Mouse (Mus musculus) central nervous system, embryonic 18 days (tissue): Measurements from ENCODE around the gene Olfr9. TPM values are rescaled to one million over a fixed set of nuclear protein-coding genes. Genes with fewer than 3 reads are reported as not detected.

Experiments used
- polyA plus RNA-seq: library from polyadenylated mRNA; depleted of rRNA; stranded (reverse); fragments of >200 nt; gene quantifications from 2 replicates; pipeline ENCODE4 v1.2.3, GENCODE M21; 2012; rRNA removed

The Olfr9 gene
- not detected in 2 replicates for polyA plus RNA-seq

DNA sequence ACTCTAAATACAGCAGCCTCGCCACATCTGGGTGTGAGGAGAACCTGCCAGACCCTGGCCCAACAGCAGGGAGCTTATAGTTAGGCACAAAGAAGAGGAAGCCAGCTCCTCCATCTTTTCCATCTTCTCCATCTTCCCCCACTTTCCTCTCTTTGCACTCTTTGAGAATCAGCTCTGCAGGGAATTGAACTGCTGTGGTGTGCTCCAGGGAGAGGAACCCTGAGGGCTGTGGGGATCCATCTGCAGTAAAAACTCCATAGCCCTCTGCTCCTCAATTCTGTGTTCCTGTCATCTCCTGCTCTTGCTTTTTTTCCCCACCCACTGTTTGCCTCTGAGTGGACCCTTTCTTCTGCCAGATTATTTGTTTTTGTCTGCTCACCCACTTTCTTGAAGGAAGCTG is at the start of gene Olfr9:
TSS of gene Olfr9 (plus strand) at position 301 of the 400 bp plus-strand sequence.

DNA sequence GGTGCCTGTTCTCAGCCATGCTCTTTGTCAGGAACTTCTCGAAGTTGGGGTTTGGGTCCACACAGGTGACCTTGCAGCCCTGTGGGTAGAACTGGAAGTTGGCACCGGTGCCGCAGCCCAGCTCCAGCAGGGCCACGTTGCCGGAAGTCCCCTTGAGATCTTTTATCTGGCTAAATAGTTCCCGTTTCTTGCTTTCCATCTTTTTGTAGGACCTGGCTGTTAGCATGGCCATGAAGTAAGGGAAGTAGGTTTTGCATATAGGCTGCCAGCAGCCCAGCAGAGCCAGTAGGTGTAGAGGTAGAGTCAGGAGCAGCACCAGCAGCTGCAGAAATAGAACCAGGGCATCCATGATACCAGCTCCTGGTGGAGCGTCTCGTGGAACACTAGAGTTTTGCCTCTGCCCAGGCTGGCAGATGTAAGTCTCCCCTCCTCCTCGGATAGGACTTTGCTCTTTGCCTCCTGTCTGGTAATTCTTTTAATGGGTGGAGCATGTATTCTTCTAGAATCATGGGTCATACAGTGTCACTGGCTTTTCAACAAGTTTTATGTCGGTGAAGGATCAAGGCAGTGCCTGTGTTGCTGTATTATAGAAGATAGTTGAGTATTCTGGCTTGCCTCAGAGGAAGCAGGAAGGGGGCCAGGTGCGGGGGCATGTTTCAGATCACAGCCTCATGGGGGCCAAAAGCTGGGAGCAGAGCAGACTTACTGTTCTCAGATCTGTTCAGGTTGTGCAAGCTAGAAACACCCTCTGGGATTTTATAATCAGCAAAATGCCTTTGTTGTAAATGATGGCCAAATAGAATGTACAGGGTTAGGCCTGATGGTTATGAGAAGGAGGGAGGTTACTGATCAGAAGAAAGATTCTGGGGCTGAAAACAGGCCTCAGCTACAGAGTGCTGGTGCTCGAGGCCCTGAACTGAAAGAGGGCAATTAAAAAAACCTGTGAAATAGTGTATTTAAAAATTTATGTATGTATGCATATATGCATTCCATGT is 28.3 kb upstream of the Olfr9 start, which contains the start of gene Mettl7b:
TSS of gene Mettl7b (minus strand) at position 399 of the 995 bp plus-strand sequence.

DNA sequence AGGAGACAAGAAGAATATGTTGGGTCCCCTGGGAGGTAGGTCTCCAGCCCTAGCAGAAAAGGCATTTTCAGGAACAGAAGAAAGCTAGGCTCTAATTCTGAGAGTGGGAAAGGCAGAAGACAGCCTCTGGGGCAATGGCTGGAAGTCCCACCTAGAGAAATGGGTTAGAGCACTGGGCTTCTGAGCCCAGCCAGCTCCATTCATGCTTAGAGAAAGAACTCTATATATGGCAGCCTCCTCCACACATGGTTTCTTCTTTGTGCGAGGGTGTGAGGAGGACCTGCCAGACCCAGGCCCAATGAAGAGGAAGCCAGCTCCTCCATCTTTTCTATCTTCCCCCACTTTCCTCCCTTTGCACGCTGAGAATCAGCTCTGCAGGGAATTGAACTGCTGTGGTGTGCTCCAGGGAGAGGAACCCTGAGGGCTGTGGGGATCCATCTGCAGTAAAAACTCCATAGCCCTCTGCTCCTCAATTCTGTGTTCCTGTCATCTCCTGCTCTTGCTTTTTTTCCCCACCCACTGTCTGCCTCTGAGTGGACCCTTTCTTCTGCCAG is 21.1 kb downstream of the Olfr9 start, which contains the start of gene Olfr763:
TSS of gene Olfr763 (plus strand) at position 504 of the 554 bp plus-strand sequence.

DNA sequence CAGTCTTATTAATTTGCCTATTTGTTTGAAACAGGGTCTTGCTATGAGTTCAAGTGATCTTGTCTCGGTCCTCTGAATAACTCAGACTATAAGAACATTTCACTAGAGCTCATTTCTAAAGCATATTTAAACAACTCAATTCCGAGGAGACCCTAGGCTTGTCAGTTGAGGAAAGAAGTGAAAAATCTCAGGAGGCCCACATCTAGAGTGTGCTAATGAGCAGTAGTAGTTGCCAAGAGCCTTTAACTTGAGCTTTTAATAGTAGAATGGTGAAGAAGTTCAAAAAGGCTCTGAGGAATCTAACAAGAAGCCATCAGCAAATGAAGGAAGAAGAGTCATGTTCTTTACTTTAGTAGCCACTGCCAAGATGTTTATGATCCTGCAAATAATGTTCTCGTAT is 50.6 kb downstream of the Olfr9 start, which contains the start of gene Olfr764-ps1:
TSS of gene Olfr764-ps1 (minus strand) at position 101 of the 400 bp plus-strand sequence.

Other genes with a start within 250 kb of the Olfr9 start
- gene Dgka, start 244.6 kb upstream of the Olfr9 start, polyA plus RNA-seq = 12.3 and 12.4 TPM in 2 replicates
- gene Pym1, start 241.5 kb upstream of the Olfr9 start, polyA plus RNA-seq = 61.2 and 63.3 TPM in 2 replicates
- 0.57 and 2.0 TPM in 2 replicates for gene Mmp19, start 198.5 kb upstream of the Olfr9 start, polyA plus RNA-seq
- gene Dnajc14, start 185.4 kb upstream of the Olfr9 start, polyA plus RNA-seq = 21.0 and 21.6 TPM in 2 replicates
- gene Tmem198b, start 185.1 kb upstream of the Olfr9 start, polyA plus RNA-seq = 19.9 TPM in 2 replicates
- 93.1 and 94.4 TPM in 2 replicates for gene Sarnp, start 172.1 kb upstream of the Olfr9 start, polyA plus RNA-seq
- gene Ormdl2, start 167.8 kb upstream of the Olfr9 start, polyA plus RNA-seq = 15.6 and 17.2 TPM in 2 replicates
- gene Gdf11, start 97.7 kb upstream of the Olfr9 start, polyA plus RNA-seq = 8.7 and 8.9 TPM in 2 replicates
- gene Cd63, start 88.4 kb upstream of the Olfr9 start, polyA plus RNA-seq = 65.0 and 99.6 TPM in 2 replicates
- gene Rdh5, start 66.5 kb upstream of the Olfr9 start, polyA plus RNA-seq = 11.4 and 19.1 TPM in 2 replicates
- gene Bloc1s1, start 65.4 kb upstream of the Olfr9 start, polyA plus RNA-seq = 280 and 314 TPM in 2 replicates
- 11.6 and 16.9 TPM in 2 replicates for gene Itga7, start 55.6 kb upstream of the Olfr9 start, polyA plus RNA-seq
- gene Mettl7b, start 28.4 kb upstream of the Olfr9 start, polyA plus RNA-seq = not detected in 2 replicates
- not detected in 2 replicates for gene Olfr763, start 21.4 kb downstream of the Olfr9 start, polyA plus RNA-seq
- gene Olfr764-ps1, start 50.5 kb downstream of the Olfr9 start, polyA plus RNA-seq = not detected in 2 replicates
- gene Olfr765, start 60.6 kb downstream of the Olfr9 start, polyA plus RNA-seq = not detected in 2 replicates
- not detected in 2 replicates for gene Olfr766-ps1, start 79.5 kb downstream of the Olfr9 start, polyA plus RNA-seq
- gene Olfr767, start 93.5 kb downstream of the Olfr9 start, polyA plus RNA-seq = not detected in 2 replicates
- not detected in 2 replicates for gene Olfr768, start 109.9 kb downstream of the Olfr9 start, polyA plus RNA-seq
- not detected in 2 replicates for gene Olfr769, start 128.4 kb downstream of the Olfr9 start, polyA plus RNA-seq
- gene Olfr770, start 149.6 kb downstream of the Olfr9 start, polyA plus RNA-seq = not detected in 2 replicates
- gene Olfr771, start 175.3 kb downstream of the Olfr9 start, polyA plus RNA-seq = not detected in 2 replicates
- gene Olfr772, start 188.5 kb downstream of the Olfr9 start, polyA plus RNA-seq = not detected in 2 replicates
- gene Olfr773, start 198.0 kb downstream of the Olfr9 start, polyA plus RNA-seq = not detected in 2 replicates
- not detected in 2 replicates for gene Olfr774, start 246.8 kb downstream of the Olfr9 start, polyA plus RNA-seq